Comparison of ENCODE assay signal across 9 mouse cellular contexts in the genomic region with DNA sequence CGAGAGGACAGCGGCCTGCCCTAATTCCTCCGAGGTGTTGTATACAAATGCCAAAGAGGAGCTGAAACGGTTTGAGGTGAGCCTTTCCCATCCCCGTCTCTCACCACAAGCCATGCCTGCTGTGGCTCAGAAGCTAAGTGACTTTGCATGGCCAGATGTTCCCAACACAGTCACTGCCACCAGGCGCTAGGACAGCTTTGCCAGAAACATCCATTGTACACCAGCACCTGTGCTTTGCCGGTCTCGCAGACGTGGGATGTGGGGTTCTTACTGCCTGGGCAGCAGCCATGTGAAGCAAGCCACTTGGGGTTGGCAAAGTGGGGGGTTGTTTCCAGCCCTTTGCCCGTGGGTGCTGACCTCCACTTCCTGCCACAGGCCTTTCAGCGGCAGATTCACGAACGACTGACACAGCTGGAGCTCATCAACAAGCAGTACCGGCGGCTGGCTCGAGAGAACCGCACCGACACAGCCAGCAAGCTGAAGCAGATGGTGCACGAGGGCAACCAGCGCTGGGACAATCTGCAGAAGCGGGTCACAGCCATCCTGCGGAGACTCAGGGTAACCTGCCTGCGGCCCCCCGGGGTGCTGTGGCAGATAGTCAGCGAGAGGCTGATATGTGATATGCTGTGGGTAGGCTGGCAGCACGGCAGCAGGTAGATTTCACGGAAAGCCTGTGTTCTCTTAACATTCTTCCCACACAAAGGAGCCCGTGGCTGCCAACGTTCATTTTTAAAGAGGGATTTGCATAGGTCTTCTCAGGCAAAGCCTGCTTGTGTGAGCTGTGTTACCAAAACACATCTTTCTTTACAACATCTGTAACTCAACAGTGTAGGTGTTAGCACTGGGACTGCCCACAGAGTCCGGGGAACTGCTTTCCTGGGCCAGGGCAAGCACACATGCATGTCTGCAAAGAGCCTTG.
DNase-seq lines count a peak whose midpoint lies in the region; ATAC-seq lines count a peak whose summit lies in the region.
"Had no signal": no experiment of that assay in that cellular context is flagged by ENCODE, and none has a peak within 500 bp of the region (broad histone marks: within the 10 kb centered on the region; RNA-seq: fewer than 3 reads in every experiment).

No protein-coding gene starts in this region.

- no peak overlapping the region for H3K9ac ChIP-seq in hindbrain, embryonic 13.5 days
- H3K9ac ChIP-seq in liver, embryonic 11.5 days (ENCODE audit: low read depth, low read length), result no peak overlapping the region

- H3K36me3 ChIP-seq in hindbrain, embryonic 13.5 days, result peaks cover 79% of the 10 kb centered on the region
- peaks cover 5% of the 10 kb centered on the region; the same call in 1 of the 2 replicates for H3K36me3 ChIP-seq in liver, embryonic 11.5 days (ENCODE audit: control insufficient read depth, insufficient read depth, low read length)

- peak; percentile 40 for DNase-seq in embryo, embryonic 10 days (ENCODE audit: low spot score)
- no peak for DNase-seq in embryo, embryonic 10.5 days (ENCODE audit: low spot score)
- DNase-seq in CD4-positive helper T cell, adult 2 months (ENCODE audit: low read depth, low spot score), result peak; percentile 42
- peak; percentile 69 for DNase-seq in lung, postnatal 10 days
- DNase-seq in gastrocnemius, adult 8-10 months (ENCODE audit: low spot score in 2 of 2), result no peak
- DNase-seq in liver, embryonic 11.5 days (ENCODE audit: low spot score), result no peak
- no peak for DNase-seq in urinary bladder, postnatal 36 days (ENCODE audit: low spot score in 2 of 2)

- ATAC-seq in hindbrain, embryonic 13.5 days (ENCODE audit: low FRiP score), result no peak
- ATAC-seq in liver, embryonic 11.5 days (replicated peaks; ENCODE audit: low FRiP score), result no peak

- H3K4me3 ChIP-seq in hindbrain, embryonic 13.5 days, result no peak overlapping the region
- no peak overlapping the region for H3K4me3 ChIP-seq in liver, embryonic 11.5 days (ENCODE audit: low read depth, low read length)

- H3K27me3 ChIP-seq in hindbrain, embryonic 13.5 days, result no peaks in the 10 kb centered on the region
- no peaks in the 10 kb centered on the region for H3K27me3 ChIP-seq in liver, embryonic 11.5 days (replicated peaks; ENCODE audit: control insufficient read depth, insufficient read depth, low read length)
- H3K27me3 ChIP-seq: CH12.LX had no signal

- H3K4me2 ChIP-seq in hindbrain, embryonic 13.5 days, result no peak overlapping the region
- no peak overlapping the region for H3K4me2 ChIP-seq in liver, embryonic 11.5 days

- H3K27ac ChIP-seq in hindbrain, embryonic 13.5 days, result peak overlapping the region; percentile 8; the same call in 1 of the 2 replicates
- H3K27ac ChIP-seq in liver, embryonic 11.5 days (ENCODE audit: low read depth, low read length), result no peak overlapping the region

- no peaks in the 10 kb centered on the region for H3K9me3 ChIP-seq in hindbrain, embryonic 13.5 days
- H3K9me3 ChIP-seq in liver, embryonic 11.5 days (ENCODE audit: control insufficient read depth, low read length), result no peaks in the 10 kb centered on the region

- H3K4me1 ChIP-seq in hindbrain, embryonic 13.5 days (replicated peaks), result no peaks in the 10 kb centered on the region
- H3K4me1 ChIP-seq in liver, embryonic 11.5 days (replicated peaks; ENCODE audit: control insufficient read depth, insufficient read depth, low read length), result no peaks in the 10 kb centered on the region

- WGBS in hindbrain, embryonic 13.5 days, result 70% methylated on average over 30 of the region's 30 CpGs
- 66% methylated on average over 30 of the region's 30 CpGs for WGBS in liver, embryonic 11.5 days

Comparison
In these comparisons a context has a peak if more than half of its experiments do, and no peak if none do; other contexts are left out.
1. DNase-seq: peak in embryo, embryonic 10 days (single experiment), CD4-positive helper T cell, adult 2 months (single experiment) and lung, postnatal 10 days (single experiment); none in embryo, embryonic 10.5 days (single experiment), gastrocnemius, adult 8-10 months (0 of 2), liver, embryonic 11.5 days (single experiment) and urinary bladder, postnatal 36 days (0 of 2).